Mouse (Mus musculus) heart, postnatal 0 days (tissue): ENCODE data around the gene Gpr18.

Source experiments
- CTCF ChIP-seq: IDR thresholded peaks from 2 replicates; pipeline ENCODE4 v1.5.1; 2016; ENCODE audit warnings: antibody characterized with exemption, control low read depth, low read depth
- EP300 ChIP-seq: IDR thresholded peaks from 2 replicates; pipeline ENCODE4 v1.6.1; 2016; ENCODE audit warnings: antibody characterized with exemption, low read depth

- TF ChIP-seq CTCF (no peak), EP300 (no peak)
Measured at GRCm38 (mm10) chr14:121897773-121898172, 17.8 kb downstream of the Gpr18 start.
